Mouse (Mus musculus) bone marrow, adult 2 months (tissue): ENCODE results near the gene Cpsf4l. TPM values are rescaled to one million over a fixed set of nuclear protein-coding genes. Genes with fewer than 3 reads are reported as not detected.

Experiments
- H3K27ac ChIP-seq: fragments of 200-500 bp; 2 replicates; pipeline ENCODE4 v1.5.1; 2012; ENCODE audit warnings: low read depth, mild to moderate bottlenecking, control low read depth, inconsistent platforms, low read length; ENCODE audit not compliant: control insufficient read depth, poor library complexity, insufficient read depth
- H3K4me1 ChIP-seq: fragments of 200-500 bp; 2 replicates; pipeline ENCODE4 v1.6.1; 2011; ENCODE audit warnings: low read length; ENCODE audit not compliant: control insufficient read depth, insufficient read depth
- H3K4me3 ChIP-seq: fragments of 200-500 bp; replicated peaks from 2 replicates; pipeline ENCODE3; 2011; ENCODE audit warnings: mild to moderate bottlenecking, low read depth, low read length, control low read depth; ENCODE audit not compliant: control insufficient read depth
- CTCF ChIP-seq: fragments of 200-500 bp; IDR thresholded peaks from 2 replicates; pipeline ENCODE4 v1.5.1; 2011; ENCODE audit warnings: low read length, control low read depth; ENCODE audit not compliant: control insufficient read depth, insufficient read depth
- POLR2A ChIP-seq: fragments of 200-500 bp; IDR thresholded peaks from 2 replicates; pipeline ENCODE4 v1.6.1; 2011; ENCODE audit warnings: low read depth, mild to moderate bottlenecking, control low read depth, low read length, borderline replicate concordance; ENCODE audit not compliant: control insufficient read depth
- WGBS: fragments of 180-500 bp; shearing (Covaris S2); methylation state at CpG from one replicate; pipeline ENCODE4 v1.1.7; 2018; 5-methylcytosine and 5-hydroxymethylcytosine counted together
- polyA plus RNA-seq: library from polyadenylated mRNA; stranded (reverse); fragments of >200 nt; gene quantifications from 2 replicates; pipeline ENCODE4 v1.2.4, GENCODE M21; 2011; ENCODE audit warnings: low replicate concordance; ENCODE audit not compliant: missing spikeins, insufficient read depth, insufficient read length

Cpsf4l gene
- polyA plus RNA-seq, 1 experiment = not detected

GRCm38 (mm10) chr11:113716132-113716531 is 6.3 kb upstream of the Cpsf4l start:
- Histone ChIP-seq H3K4me3 (no peak overlapping the region), H3K27ac (no peak overlapping the region), H3K4me1 (no peaks in the 10 kb centered on the region)
- TF ChIP-seq CTCF (no peak), POLR2A (no peak)
- 86% methylated on average over 2 of the region's 2 CpGs for WGBS

- H3K4me3 ChIP-seq = no peak overlapping the region
- H3K27ac ChIP-seq = no peak overlapping the region
- H3K4me1 ChIP-seq = no peaks in the 10 kb centered on the region
- peak; percentile 32; the same call in 1 of the 2 replicates for TF ChIP-seq CTCF
- no peak for TF ChIP-seq POLR2A
- WGBS = 58% methylated on average over 7 of the region's 7 CpGs
Measured at GRCm38 (mm10) chr11:113715078-113715674, 5.4 kb upstream of the Cpsf4l start.

GRCm38 (mm10) chr11:113711061-113711460 is 1.2 kb upstream of the Cpsf4l start:
- 97% methylated on average over 1 of the region's 1 CpGs for WGBS
- TF ChIP-seq POLR2A (no peak), CTCF (no peak)
- Histone ChIP-seq H3K4me1 (no peaks in the 10 kb centered on the region), H3K4me3 (no peak overlapping the region), H3K27ac (no peak overlapping the region)

- WGBS = 16% methylated on average over 10 of the region's 10 CpGs
- H3K27ac ChIP-seq = no peak overlapping the region
Measured at GRCm38 (mm10) chr11:113710257-113710777, 500 bp upstream of the Cpsf4l start.

GRCm38 (mm10) chr11:113709272-113709671 is 545 bp downstream of the Cpsf4l start:
- 84% methylated on average over 15 of the region's 15 CpGs for WGBS
- no peak overlapping the region for H3K27ac ChIP-seq
- no peak overlapping the region for H3K4me3 ChIP-seq
- no peaks in the 10 kb centered on the region for H3K4me1 ChIP-seq
- TF ChIP-seq POLR2A = no peak
- TF ChIP-seq CTCF = no peak

More at GRCm38 (mm10) chr11:113710257-113710777, 500 bp upstream of the Cpsf4l start:
- no peak for TF ChIP-seq POLR2A
- TF ChIP-seq CTCF = no peak
- Histone ChIP-seq H3K4me3 (no peak overlapping the region), H3K4me1 (no peaks in the 10 kb centered on the region)

- H3K4me3 ChIP-seq = no peak overlapping the region
- no peaks in the 10 kb centered on the region for H3K4me1 ChIP-seq
- TF ChIP-seq POLR2A (no peak), CTCF (no peak)
- H3K27ac ChIP-seq = no peak overlapping the region
- WGBS = 89% methylated on average over 19 of the region's 19 CpGs
Measured at GRCm38 (mm10) chr11:113708629-113709213, 1.1 kb downstream of the Cpsf4l start.

- no peak for TF ChIP-seq CTCF
- 56% methylated on average over 15 of the region's 15 CpGs for WGBS
- Histone ChIP-seq H3K4me1 (no peaks in the 10 kb centered on the region), H3K4me3 (no peak overlapping the region), H3K27ac (no peak overlapping the region)
Measured at GRCm38 (mm10) chr11:113705966-113706652, 3.7 kb downstream of the Cpsf4l start.

GRCm38 (mm10) chr11:113703758-113704157 is 6.1 kb downstream of the Cpsf4l start:
- TF ChIP-seq CTCF = peak; percentile 100
- no peak for TF ChIP-seq POLR2A
- no peak overlapping the region for H3K27ac ChIP-seq
- H3K4me3 ChIP-seq = no peak overlapping the region
- H3K4me1 ChIP-seq = no peaks in the 10 kb centered on the region
- 31% methylated on average over 5 of the region's 5 CpGs for WGBS
